In the genomic region with DNA sequence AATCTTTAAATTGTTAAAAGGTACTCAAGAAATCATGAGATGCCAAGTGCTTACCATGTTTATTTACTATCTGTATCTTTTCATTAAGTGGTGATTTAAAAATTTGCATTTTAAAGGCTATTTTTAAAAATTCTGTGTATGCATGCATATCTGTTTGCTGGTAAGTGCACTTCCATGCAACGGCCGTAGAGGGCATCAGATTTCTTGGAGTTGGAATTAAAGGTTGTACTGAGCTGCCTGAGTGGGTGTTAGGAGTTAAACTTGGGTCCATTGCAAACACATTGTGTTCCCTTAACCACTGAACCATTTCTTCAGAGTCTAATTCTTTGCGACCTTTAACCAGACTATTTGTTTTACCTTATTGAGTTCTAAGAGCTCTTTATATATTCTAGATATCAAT, we compare ENCODE assay signal across 14 mouse cellular contexts.
"Had no signal": no experiment of that assay in that cellular context is flagged by ENCODE, and none has a peak within 500 bp of the region (broad histone marks: within the 10 kb centered on the region; RNA-seq: fewer than 3 reads in every experiment).

No protein-coding gene starts in this region.

- H3K9me3 ChIP-seq: kidney, embryonic 15.5 days; liver, embryonic 13.5 days; lung, embryonic 15.5 days; megakaryocyte, embryonic 14.5 days; midbrain, embryonic 12.5 days had no signal

- H3K4me3 ChIP-seq: kidney, embryonic 15.5 days; liver, embryonic 13.5 days; lung, embryonic 15.5 days; megakaryocyte, embryonic 14.5 days; midbrain, embryonic 12.5 days had no signal

- H3K4me1 ChIP-seq: kidney, embryonic 15.5 days; lung, embryonic 15.5 days; midbrain, embryonic 12.5 days had no signal

- H3K27me3 ChIP-seq: kidney, embryonic 15.5 days; liver, embryonic 13.5 days; lung, embryonic 15.5 days; megakaryocyte, embryonic 14.5 days; midbrain, embryonic 12.5 days had no signal

- H3K4me2 ChIP-seq: kidney, embryonic 15.5 days; liver, embryonic 13.5 days; lung, embryonic 15.5 days; midbrain, embryonic 12.5 days had no signal

- DNase-seq: kidney, adult 2 months; kidney, postnatal 10 days; kidney, postnatal 36 days; liver, embryonic 13.5 days; lung, adult 18-20 months; lung, postnatal 10 days; lung, postnatal 36 days; thymus, adult 18-20 months; thymus, postnatal 36 days had no signal

- H3K9ac ChIP-seq: kidney, embryonic 15.5 days; liver, embryonic 13.5 days; lung, embryonic 15.5 days; midbrain, embryonic 12.5 days had no signal

- H3K27ac ChIP-seq: kidney, embryonic 15.5 days; liver, embryonic 13.5 days; lung, embryonic 15.5 days; midbrain, embryonic 12.5 days had no signal

- ATAC-seq: intestine, postnatal 0 days had no signal

- H3K36me3 ChIP-seq: kidney, embryonic 15.5 days; liver, embryonic 13.5 days; lung, embryonic 15.5 days; midbrain, embryonic 12.5 days had no signal
